Mouse (Mus musculus): ENCODE data around the gene Dab1. TPM values are rescaled to one million over a fixed set of nuclear protein-coding genes. Genes with fewer than 3 reads are reported as not detected.

Gene Dab1
- polyA plus RNA-seq, 1 experiment from 2014 or later, result 195 TPM

DNA sequence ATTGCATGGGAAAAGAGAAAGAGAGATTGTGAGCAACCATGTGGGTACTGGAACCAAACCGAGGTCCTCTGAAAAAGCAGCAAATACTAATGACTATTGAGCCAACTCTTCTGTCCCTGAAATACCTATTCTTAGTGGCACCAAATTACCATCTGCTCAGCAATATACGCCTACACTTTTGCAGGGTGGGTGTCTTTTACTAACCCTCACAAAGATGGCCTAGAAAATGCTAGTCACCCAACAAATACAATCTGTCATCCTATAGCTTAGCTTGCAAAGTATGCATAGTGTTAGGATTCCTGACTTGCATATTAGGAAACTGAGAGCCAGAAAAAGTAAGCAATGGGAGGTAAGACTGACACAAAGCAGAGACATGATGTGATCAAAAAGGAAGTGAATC, 719.2 kb downstream of the Dab1 start:
- Histone ChIP-seq H3K4me2 (ENCODE audit: low read length) (no peak overlapping the region), H3K27ac (ENCODE audit: low read length) (no peak overlapping the region), H3K27me3 (replicated peaks; ENCODE audit: control insufficient read depth, insufficient read depth, low read length) (no peaks in the 10 kb centered on the region), H3K9ac (replicated peaks; ENCODE audit: low read depth, low read length) (no peak overlapping the region), H3K4me3 (replicated peaks; ENCODE audit: low read length) (no peak overlapping the region), H3K4me1 (replicated peaks; ENCODE audit: control insufficient read depth, insufficient read depth, low read length) (0 out of 2 replicates have a peak, but pooled peaks cover under 1% of the 10 kb centered on the region), H3K9me3 (ENCODE audit: control insufficient read depth, low read length) (no peaks in the 10 kb centered on the region), H3K36me3 (ENCODE audit: control insufficient read depth, insufficient read depth) (no peaks in the 10 kb centered on the region)
- 89% methylated on average over 2 of the region's 2 CpGs for WGBS
- no peak for ATAC-seq

GRCm38 (mm10) chr4:104361345-104361744, 742.2 kb downstream of the Dab1 start:
- peaks cover 2% of the 10 kb centered on the region for H3K4me1 ChIP-seq (replicated peaks; ENCODE audit: control insufficient read depth, insufficient read depth, low read length)
- WGBS, result 43% methylated on average over 1 of the region's 1 CpGs
- no peak for ATAC-seq
- H3K4me3 ChIP-seq (replicated peaks; ENCODE audit: low read length), result no peak overlapping the region
- no peak overlapping the region for H3K27ac ChIP-seq (ENCODE audit: low read length)
- H3K9ac ChIP-seq (replicated peaks; ENCODE audit: low read depth, low read length), result no peak overlapping the region
- H3K36me3 ChIP-seq (ENCODE audit: control insufficient read depth, insufficient read depth), result no peaks in the 10 kb centered on the region
- no peaks in the 10 kb centered on the region for H3K9me3 ChIP-seq (ENCODE audit: control insufficient read depth, low read length)
- H3K4me2 ChIP-seq (ENCODE audit: low read length), result no peak overlapping the region
- no peaks in the 10 kb centered on the region for H3K27me3 ChIP-seq (replicated peaks; ENCODE audit: control insufficient read depth, insufficient read depth, low read length)

DNA sequence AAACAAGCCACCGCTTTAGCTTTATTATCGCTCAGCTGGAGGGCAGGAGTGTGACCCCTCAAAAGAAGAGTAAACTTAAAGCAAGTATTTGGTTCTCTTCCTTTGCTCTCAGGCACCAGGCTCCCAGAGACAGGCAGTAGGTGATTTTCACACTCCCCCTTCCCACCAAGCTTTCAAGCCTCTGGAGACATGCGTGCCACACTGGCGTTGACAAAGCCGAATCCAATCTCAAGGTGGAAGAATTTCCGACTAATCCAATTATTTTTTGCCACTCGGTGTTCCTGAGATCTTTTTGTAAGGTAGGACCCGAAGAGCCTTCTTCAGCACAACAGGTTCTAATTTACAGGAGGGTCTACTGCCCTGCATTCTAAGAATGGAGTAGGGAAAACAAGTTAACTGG, 747.3 kb downstream of the Dab1 start:
- peaks cover 24% of the 10 kb centered on the region for H3K4me1 ChIP-seq (replicated peaks; ENCODE audit: control insufficient read depth, insufficient read depth, low read length)
- peak overlapping the region; percentile 91 for H3K9ac ChIP-seq (replicated peaks; ENCODE audit: low read depth, low read length)
- H3K36me3 ChIP-seq (ENCODE audit: control insufficient read depth, insufficient read depth), result no peaks in the 10 kb centered on the region
- H3K4me3 ChIP-seq (replicated peaks; ENCODE audit: low read length), result peak overlapping the region; percentile 84
- H3K27ac ChIP-seq (ENCODE audit: low read length), result peak overlapping the region; percentile 96
- no peak for ATAC-seq
- 8% methylated on average over 8 of the region's 8 CpGs for WGBS
- H3K27me3 ChIP-seq (replicated peaks; ENCODE audit: control insufficient read depth, insufficient read depth, low read length), result no peaks in the 10 kb centered on the region
- peak overlapping the region; percentile 57 for H3K4me2 ChIP-seq (ENCODE audit: low read length)
- H3K9me3 ChIP-seq (ENCODE audit: control insufficient read depth, low read length), result no peaks in the 10 kb centered on the region

- peak overlapping the region; percentile 57 for H3K4me2 ChIP-seq (ENCODE audit: low read length)
- WGBS, result under 1% methylated on average over 89 of the region's 94 CpGs
- H3K27me3 ChIP-seq (replicated peaks; ENCODE audit: control insufficient read depth, insufficient read depth, low read length), result no peaks in the 10 kb centered on the region
- H3K27ac ChIP-seq (ENCODE audit: low read length), result peak overlapping the region; percentile 96
- ATAC-seq, result peak; percentile 90
- H3K4me3 ChIP-seq (replicated peaks; ENCODE audit: low read length), result peak overlapping the region; percentile 84
- H3K36me3 ChIP-seq (ENCODE audit: control insufficient read depth, insufficient read depth), result no peaks in the 10 kb centered on the region
- peaks cover 27% of the 10 kb centered on the region for H3K4me1 ChIP-seq (replicated peaks; ENCODE audit: control insufficient read depth, insufficient read depth, low read length)
- no peaks in the 10 kb centered on the region for H3K9me3 ChIP-seq (ENCODE audit: control insufficient read depth, low read length)
- peak overlapping the region; percentile 91 for H3K9ac ChIP-seq (replicated peaks; ENCODE audit: low read depth, low read length)
These were observed 748.0 kb downstream of the Dab1 start for GRCm38 (mm10) chr4:104366894-104367740.

DNA sequence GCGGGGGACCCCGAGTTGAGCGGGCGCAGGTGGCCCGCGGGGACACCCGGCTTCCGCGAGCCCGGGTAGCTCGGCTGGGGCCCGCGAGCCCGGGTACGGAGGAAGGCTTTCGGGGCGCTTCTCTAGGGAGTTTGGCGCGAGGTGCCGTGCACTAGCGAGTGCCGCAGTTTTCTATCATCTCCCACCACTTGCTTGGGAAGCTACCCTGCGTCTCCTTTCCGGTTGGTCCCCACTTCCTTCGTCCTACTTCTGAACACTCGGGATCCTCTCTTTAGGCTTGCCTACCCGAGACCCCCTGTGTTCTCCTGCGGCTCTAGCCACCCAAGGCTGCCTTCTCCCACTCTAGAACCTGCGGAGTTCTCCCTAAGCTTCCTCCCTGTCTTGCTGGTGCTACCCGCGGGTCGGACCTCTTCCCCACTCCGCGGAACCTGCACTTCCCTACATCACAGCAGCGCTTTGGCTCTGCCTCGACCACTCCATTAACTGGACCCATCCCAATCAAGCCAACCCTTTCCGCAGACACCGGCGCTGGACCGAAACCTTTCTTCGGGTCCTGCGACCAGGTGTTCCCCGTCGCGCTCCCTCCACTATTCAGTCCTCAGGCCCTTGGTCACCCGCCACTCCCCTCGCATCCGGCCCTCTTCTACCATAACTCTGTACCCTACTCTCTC, 748.7 kb downstream of the Dab1 start:
- Histone ChIP-seq H3K27me3 (replicated peaks; ENCODE audit: control insufficient read depth, insufficient read depth, low read length) (no peaks in the 10 kb centered on the region), H3K9ac (replicated peaks; ENCODE audit: low read depth, low read length) (peak overlapping the region; percentile 91), H3K9me3 (ENCODE audit: control insufficient read depth, low read length) (no peaks in the 10 kb centered on the region), H3K4me3 (replicated peaks; ENCODE audit: low read length) (peak overlapping the region; percentile 84), H3K4me2 (ENCODE audit: low read length) (peak overlapping the region; percentile 57), H3K27ac (ENCODE audit: low read length) (peak overlapping the region; percentile 96), H3K4me1 (replicated peaks; ENCODE audit: control insufficient read depth, insufficient read depth, low read length) (peaks cover 27% of the 10 kb centered on the region), H3K36me3 (ENCODE audit: control insufficient read depth, insufficient read depth) (no peaks in the 10 kb centered on the region)
- under 1% methylated on average over 48 of the region's 48 CpGs for WGBS
- ATAC-seq, result peak; percentile 43

GRCm38 (mm10) chr4:104368561-104369021, 749.4 kb downstream of the Dab1 start:
- Histone ChIP-seq H3K4me2 (ENCODE audit: low read length) (peak overlapping the region; percentile 57), H3K27me3 (replicated peaks; ENCODE audit: control insufficient read depth, insufficient read depth, low read length) (no peaks in the 10 kb centered on the region), H3K9ac (replicated peaks; ENCODE audit: low read depth, low read length) (peak overlapping the region; percentile 91), H3K4me1 (replicated peaks; ENCODE audit: control insufficient read depth, insufficient read depth, low read length) (peaks cover 27% of the 10 kb centered on the region), H3K27ac (ENCODE audit: low read length) (peak overlapping the region; percentile 96), H3K9me3 (ENCODE audit: control insufficient read depth, low read length) (no peaks in the 10 kb centered on the region), H3K36me3 (ENCODE audit: control insufficient read depth, insufficient read depth) (no peaks in the 10 kb centered on the region), H3K4me3 (replicated peaks; ENCODE audit: low read length) (peak overlapping the region; percentile 84)
- under 1% methylated on average over 20 of the region's 20 CpGs for WGBS
- ATAC-seq, result peak; percentile 66

GRCm38 (mm10) chr4:104369091-104369490, 749.9 kb downstream of the Dab1 start:
- no peak for ATAC-seq
- Histone ChIP-seq H3K9me3 (ENCODE audit: control insufficient read depth, low read length) (no peaks in the 10 kb centered on the region), H3K4me3 (replicated peaks; ENCODE audit: low read length) (peak overlapping the region; percentile 84), H3K9ac (replicated peaks; ENCODE audit: low read depth, low read length) (peak overlapping the region; percentile 91), H3K27me3 (replicated peaks; ENCODE audit: control insufficient read depth, insufficient read depth, low read length) (no peaks in the 10 kb centered on the region), H3K4me1 (replicated peaks; ENCODE audit: control insufficient read depth, insufficient read depth, low read length) (peaks cover 27% of the 10 kb centered on the region), H3K36me3 (ENCODE audit: control insufficient read depth, insufficient read depth) (no peaks in the 10 kb centered on the region), H3K27ac (ENCODE audit: low read length) (peak overlapping the region; percentile 72), H3K4me2 (ENCODE audit: low read length) (peak overlapping the region; percentile 57)
- 2% methylated on average over 7 of the region's 7 CpGs for WGBS

DNA sequence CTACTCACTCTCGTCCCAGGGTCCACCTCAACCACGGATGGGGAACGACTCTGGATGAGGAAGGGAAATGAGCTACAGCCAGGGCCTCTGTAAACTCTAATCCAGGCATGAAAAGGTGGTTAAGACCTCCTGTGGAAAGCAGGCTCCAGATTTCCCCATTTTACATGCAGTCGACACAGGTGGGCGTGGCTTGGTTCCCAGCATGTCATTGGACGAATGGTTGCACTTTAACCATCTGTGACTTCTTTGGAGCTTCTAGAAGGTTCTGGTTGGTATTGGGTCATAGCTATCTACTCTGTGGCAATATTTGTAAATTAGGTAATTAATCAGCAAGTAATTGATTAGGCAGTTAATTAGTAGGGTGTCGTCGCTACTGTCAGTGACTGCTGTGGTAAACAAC, 752.0 kb downstream of the Dab1 start:
- H3K9ac ChIP-seq (replicated peaks; ENCODE audit: low read depth, low read length), result no peak overlapping the region
- H3K27ac ChIP-seq (ENCODE audit: low read length), result no peak overlapping the region
- H3K4me1 ChIP-seq (replicated peaks; ENCODE audit: control insufficient read depth, insufficient read depth, low read length), result peaks cover 27% of the 10 kb centered on the region
- H3K9me3 ChIP-seq (ENCODE audit: control insufficient read depth, low read length), result no peaks in the 10 kb centered on the region
- peak overlapping the region; percentile 57 for H3K4me2 ChIP-seq (ENCODE audit: low read length)
- WGBS, result 74% methylated on average over 8 of the region's 8 CpGs
- no peaks in the 10 kb centered on the region for H3K27me3 ChIP-seq (replicated peaks; ENCODE audit: control insufficient read depth, insufficient read depth, low read length)
- ATAC-seq, result no peak
- no peak overlapping the region for H3K4me3 ChIP-seq (replicated peaks; ENCODE audit: low read length)
- H3K36me3 ChIP-seq (ENCODE audit: control insufficient read depth, insufficient read depth), result no peaks in the 10 kb centered on the region

DNA sequence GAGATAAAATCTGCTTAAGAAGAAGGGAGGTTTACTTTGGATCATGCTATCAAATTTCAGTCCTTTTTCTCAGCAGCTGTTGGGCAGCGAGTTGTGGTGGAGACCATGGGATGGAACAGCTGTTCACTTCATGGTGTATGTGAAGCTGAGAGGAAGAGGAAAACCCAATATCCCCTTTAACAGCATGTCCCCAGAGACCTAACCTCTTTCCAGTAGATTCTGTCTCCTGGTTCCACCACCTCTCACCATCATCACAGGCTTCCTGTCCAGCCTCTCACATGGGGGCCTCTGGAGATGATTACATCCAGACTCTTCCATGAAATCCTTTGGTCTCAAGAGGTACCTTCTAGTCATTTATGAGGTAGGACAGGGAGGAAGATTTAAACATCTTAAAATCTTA, 755.0 kb downstream of the Dab1 start:
- Histone ChIP-seq H3K4me2 (ENCODE audit: low read length) (no peak overlapping the region), H3K36me3 (ENCODE audit: control insufficient read depth, insufficient read depth) (no peaks in the 10 kb centered on the region), H3K27ac (ENCODE audit: low read length) (no peak overlapping the region), H3K4me3 (replicated peaks; ENCODE audit: low read length) (no peak overlapping the region), H3K4me1 (replicated peaks; ENCODE audit: control insufficient read depth, insufficient read depth, low read length) (peaks cover 13% of the 10 kb centered on the region), H3K27me3 (replicated peaks; ENCODE audit: control insufficient read depth, insufficient read depth, low read length) (no peaks in the 10 kb centered on the region), H3K9ac (replicated peaks; ENCODE audit: low read depth, low read length) (no peak overlapping the region), H3K9me3 (ENCODE audit: control insufficient read depth, low read length) (no peaks in the 10 kb centered on the region)
- WGBS, result 95% methylated on average over 1 of the region's 1 CpGs
- ATAC-seq, result no peak

Measured in forebrain, embryonic 16.5 days (tissue).